Mouse (Mus musculus): ENCODE measurements around the gene Rnf169.

DNA sequence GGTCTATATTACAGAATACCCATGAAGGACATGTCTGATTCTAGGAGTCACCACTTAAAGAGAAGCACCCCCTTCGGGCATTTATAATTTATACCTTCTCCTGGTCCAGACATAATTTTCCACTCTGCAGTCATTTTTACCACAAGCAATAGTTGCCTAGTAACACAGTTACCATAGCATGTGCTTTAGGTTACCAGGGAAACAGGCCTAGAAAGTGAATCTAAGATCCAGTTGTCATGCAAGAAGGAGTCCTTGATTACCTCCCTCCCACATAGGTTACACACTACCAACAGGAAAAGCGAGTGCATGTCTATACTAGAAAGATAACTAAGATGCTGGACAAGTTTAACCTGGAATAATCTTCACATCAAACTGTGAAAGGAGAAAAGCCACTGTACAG lies 102.0 kb downstream of the Rnf169 start:
- TF ChIP-seq CTCF (IDR thresholded peaks at IDR 0.05; ENCODE audit: borderline replicate concordance, insufficient read depth, low read depth, low read length) (no peak), POLR2A (IDR thresholded peaks at IDR 0.05; ENCODE audit: borderline replicate concordance, insufficient read depth, low read length) (no peak)
